Mouse (Mus musculus) lung, postnatal 36 days (tissue): Measurements from ENCODE around the gene Inpp5e.

Source experiments
- DNase-seq: peaks from one replicate; pipeline ENCODE4 v3.0.0; 2022; ENCODE audit warnings: mixed read lengths

Inpp5e gene

GRCm38 (mm10) chr2:26408515-26409356 lies at the start of gene Inpp5e:
Gene Inpp5e (minus strand): TSS chr2:26409203.
- peak; percentile 98 for DNase-seq

DNA sequence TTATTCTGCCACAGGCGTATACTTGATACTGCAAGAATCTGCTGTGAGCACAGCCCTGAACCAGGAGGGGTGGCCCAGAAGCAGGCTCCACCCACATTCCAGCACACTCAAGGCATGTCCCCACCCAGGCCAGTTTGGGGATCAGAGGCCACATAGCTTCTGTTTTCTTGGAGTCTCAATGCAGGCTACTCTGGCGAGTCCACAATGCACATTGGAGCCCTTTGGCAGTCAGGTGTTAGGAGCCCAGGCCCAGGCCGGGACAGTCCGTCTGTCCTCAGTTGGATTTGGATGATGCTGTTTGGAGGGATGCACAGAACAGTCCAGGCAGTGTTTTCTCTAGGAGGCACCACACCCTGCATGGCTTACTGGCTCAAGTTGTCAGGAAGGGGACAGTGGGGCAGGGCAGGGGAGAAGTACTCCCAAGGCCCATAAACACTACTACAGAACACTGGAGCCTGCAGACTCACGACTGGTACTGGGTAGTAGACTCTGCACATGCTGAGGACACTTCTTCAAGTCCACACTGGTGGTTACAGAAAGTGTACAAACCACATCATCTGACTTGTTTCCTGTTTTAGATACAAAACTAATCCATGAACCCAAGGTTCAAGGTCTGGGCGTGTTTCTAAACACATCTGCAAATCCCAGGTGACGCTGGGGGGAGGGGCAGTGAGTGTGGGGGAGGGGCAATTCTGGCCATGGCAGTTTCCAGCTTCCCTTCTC lies 49.6 kb upstream of the Inpp5e start:
- DNase-seq: peak; percentile 87

GRCm38 (mm10) chr2:26449121-26450060 lies 40.4 kb upstream of the Inpp5e start:
- peak; percentile 90 for DNase-seq

DNA sequence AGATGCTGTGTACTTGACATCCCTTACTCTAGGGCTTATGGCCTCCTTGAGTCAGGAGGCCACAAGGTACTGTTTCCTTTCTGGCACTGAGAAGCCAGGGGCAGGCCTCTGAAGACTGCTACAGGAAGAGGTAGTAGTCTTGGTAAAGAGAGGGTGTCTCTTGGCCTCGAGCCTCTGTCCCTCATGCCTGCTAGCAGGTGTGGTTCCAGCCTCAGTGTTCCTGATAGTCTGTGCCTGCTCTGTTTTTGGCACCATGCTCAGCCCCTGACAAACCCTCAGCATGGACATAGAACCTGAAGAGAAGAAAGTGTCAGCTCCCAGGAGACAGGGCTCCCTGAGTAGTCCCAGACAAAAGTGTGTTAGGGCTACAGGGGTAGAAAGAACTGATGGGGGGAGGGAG lies 38.4 kb upstream of the Inpp5e start:
- DNase-seq: no peak

DNA sequence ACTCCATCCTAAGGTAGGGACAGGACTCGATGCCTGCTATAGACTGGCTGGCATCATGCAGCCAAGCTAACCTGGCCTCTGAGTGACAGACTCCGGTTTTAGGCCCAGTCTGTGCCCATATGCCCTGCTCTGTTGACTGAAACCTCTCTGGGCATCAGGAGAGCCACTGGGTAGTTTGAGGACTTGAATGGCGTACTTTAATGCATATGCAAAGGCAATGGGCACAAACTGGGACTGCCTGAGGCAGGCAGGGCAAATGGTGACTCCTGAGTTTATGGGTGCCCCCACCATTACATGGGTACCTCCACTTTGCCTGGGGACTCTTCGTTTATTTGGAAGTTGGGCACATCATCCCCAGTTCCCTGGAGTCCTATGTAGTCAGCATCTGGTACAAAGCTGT lies 37.7 kb upstream of the Inpp5e start:
- DNase-seq: no peak

GRCm38 (mm10) chr2:26445666-26446445 lies 36.9 kb upstream of the Inpp5e start:
- DNase-seq: peak; percentile 95

DNA sequence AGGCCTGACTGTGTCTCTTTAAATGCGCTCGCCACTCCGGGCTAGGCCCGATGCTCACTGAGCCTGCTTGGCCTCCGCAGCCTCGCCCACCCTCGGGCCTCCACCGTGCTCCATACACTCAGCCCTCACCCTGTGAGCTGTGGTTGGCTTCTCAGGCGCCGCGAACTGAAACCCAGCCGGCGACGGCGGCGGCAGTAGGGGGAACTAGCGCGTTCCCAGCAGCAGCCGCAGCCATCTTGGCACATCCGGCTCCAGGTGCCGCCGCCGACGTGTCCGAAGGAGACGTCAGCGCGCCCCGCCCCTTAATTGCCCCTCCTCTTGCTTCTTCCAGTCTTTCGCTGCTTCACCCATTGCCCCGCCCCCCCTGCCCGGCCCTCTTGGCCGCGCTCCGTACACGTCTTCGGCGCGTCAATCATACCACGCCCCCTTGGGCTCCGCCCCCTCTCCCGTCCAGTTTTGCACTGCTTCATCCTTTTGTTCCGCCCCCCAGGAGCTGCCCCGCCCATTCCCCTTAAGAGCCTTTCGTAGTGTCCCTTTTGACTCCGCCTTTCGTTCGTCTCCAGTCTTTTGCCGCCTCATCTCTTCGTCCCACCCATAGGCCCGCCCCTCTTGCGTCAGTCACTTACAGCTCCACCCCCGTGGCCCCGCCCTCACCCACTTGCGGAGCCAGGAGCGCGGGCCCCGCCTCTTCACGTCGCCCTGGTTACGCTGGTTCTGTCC lies 36.1 kb upstream of the Inpp5e start, which contains the start of gene Sec16a:
Gene Sec16a, minus strand, starts transcription at position 271 of the 720 bp plus-strand sequence.
- peak; percentile 100 for DNase-seq

DNA sequence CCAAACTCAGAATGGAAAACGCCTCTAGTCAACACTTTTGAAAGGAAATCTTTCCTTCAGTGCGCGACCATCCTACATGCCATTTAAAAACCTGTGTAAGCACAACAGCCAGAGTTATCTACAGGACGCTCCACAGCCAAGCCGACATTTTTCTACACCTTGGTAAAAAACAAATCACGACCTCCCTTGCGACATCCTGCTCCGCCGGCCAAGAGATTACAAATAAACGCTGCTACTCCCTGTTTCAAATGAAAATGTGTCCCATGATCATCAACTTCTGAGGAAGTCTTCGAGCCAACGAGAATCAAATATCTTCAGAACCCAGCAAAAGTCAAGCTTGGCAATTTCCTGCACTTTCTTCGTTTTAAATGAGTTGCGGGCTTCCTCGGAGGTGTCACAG lies 35.4 kb upstream of the Inpp5e start:
- DNase-seq: peak; percentile 50

GRCm38 (mm10) chr2:26443876-26444275 lies 34.9 kb upstream of the Inpp5e start:
- no peak for DNase-seq

DNA sequence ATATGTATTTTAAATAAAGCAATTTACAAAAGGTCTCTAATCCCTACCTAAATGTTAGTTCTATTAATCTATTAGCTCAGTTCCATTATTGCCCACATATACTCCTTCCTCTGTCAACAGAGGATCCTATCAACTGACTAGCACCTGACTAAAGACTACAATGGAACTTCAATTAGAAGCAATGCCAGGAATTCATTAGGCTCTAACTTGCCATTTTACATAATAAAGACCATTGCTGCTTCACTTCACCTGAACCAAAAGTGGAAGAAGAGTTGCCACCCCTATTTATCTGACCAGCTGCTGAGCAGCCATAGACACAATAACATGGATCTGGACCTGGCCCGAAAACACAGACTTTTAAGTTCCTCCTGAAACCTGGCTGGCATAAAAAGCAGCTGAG lies 33.8 kb upstream of the Inpp5e start:
- DNase-seq: no peak

GRCm38 (mm10) chr2:26441688-26442087 lies 32.7 kb upstream of the Inpp5e start:
- no peak for DNase-seq

- DNase-seq: no peak
These were observed 32.3 kb upstream of the Inpp5e start for GRCm38 (mm10) chr2:26441261-26441660.

DNA sequence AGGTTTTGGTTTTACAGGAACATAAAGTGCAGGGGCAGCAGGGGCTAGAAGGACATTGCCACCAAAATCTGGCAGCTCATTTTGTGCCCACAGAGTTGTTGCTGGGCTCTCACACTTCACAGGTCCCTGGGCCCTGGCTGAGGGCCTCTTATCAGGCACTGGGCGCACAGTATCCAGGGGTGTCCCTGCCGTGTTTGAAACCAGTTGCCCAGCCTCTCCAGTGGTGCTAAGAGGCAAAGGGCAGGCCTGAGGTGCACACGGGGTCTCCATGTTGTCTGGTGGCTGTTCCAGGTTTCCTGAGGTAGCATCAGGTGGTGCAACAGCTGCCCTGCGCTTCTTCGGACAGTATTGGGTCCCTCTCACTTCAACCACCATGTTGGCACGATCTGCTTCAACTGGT lies 30.7 kb upstream of the Inpp5e start:
- no peak for DNase-seq

DNA sequence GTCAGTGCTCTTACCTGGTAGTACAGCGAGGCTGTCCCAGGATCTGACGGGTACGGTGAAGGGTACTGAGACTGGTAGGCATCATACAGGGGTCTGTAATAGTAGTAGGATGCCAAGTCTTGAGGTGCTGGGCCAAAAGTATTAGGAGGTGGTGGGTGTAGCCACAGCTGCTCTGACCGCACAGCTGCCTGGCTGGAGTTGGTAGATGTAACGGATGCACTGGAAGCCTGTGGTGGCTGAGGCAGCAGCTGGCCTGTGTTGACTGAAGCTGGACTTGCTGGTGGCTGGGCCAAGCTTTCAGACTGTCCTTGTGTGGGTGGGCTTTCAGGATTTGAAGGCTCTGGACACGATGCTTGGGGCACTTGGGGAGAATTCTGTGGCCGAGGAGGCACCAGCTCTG lies 29.4 kb upstream of the Inpp5e start:
- no peak for DNase-seq

GRCm38 (mm10) chr2:26437221-26437620 lies 28.2 kb upstream of the Inpp5e start:
- DNase-seq: no peak

DNA sequence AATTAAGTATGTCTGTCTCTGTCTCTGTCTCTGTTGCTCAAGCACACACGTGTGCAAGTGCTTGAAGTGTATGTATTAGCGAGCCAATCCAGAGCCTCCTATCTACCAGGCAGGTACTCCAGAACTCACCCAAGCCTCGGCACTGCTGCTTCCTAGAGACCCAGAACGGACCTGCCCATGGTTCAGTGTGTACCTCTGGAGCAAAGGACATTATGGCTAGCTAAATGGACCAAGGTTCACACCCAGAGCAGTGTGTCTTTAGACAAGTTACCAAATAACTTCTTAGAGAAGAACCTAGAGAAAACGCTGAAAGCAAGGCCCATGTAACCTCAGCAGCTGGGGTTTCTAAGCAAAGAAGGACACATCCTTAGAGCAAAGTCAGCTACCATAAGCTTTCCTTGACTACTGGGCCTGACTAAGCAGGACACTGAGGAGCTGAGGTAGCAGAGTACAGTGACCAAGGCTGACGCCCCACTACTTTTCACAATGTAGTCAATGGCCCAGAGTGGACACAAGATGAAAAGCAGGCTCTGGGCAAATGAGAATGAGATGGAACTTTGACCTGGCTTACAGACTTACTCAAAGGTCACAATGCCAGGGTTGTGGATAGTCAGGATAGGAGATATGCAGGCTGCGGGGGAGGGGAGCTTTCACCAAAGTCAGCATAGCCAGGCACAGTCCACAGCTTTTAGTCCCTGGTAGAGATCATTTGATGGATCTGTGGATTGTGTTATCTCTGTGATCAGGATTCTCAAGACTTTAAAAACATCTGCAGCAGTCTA lies 26.0 kb upstream of the Inpp5e start:
- no peak for DNase-seq

DNA sequence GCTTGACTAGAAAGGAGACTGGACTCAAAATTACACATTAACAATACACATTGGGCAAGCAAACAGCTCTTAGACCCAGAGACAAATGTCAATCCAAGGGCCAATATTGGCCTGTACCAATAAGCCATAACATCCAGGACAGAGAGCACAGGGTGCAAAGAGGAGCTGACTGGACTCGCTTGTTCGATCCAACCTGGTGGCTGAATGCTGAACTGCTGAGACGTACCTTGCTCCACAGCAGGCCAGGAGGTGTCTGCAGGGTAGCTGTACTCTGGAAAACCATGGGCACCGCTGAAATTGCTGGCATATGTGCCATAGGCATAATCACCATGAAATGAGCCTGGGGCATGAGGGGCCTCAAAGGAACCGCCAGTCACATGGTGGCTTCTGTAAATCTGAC lies 20.8 kb upstream of the Inpp5e start:
- no peak for DNase-seq

DNA sequence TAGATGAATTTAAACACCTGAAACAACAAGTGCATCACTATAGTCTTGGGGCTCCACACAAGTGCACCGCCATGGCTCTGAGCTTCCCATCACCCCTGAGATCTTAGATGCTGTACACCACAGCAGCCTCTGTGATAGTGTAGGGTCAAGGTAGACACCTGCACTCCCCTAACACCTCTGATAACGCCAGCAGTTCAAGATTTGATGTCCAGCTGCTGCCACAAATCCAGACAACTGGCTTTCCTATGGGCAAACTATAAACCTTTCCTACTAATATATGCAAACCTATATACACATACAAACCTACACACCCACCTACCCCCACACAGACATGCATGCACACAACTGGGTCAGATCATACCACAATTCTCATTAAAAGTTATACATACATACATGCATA lies 15.5 kb upstream of the Inpp5e start:
- no peak for DNase-seq

DNA sequence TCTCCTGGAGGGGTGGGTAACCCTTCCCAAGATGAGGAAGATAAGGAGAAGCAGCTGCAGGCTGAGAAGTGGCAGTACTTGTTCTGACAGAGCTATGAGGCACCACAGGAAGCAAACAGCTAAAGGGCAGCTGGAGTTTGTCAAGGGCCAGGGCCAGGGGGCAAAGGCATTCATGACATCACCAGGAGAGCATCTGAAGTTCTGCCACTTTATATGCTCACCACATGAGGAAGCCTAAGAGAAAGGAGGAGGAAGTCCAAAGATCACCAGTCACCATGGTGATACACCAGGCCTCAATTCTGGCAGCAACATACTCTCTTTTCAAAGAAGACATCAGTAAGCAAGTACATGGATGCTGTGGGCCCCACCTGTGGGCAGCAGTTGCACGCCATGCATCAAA lies 14.1 kb upstream of the Inpp5e start:
- peak; percentile 38 for DNase-seq

DNA sequence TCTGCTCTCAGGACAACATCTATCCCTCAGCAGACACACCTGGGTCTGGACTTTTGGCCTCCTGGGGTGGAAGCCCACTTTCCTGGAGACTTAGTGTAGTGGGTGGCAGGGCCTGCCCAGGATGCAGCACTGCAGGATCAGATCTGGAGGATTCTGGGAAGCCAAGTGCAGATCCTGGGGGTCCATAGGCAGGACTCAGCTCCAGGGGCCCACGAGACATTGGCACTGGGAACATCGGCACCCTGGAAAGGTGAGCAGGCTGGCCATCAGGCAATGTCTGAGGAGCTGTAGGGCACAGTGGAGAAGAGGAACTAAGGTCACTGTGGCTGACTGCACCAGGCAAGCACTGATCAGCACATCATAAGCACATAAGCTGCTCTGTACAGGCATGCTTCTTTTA lies 13.0 kb upstream of the Inpp5e start:
- no peak for DNase-seq

DNA sequence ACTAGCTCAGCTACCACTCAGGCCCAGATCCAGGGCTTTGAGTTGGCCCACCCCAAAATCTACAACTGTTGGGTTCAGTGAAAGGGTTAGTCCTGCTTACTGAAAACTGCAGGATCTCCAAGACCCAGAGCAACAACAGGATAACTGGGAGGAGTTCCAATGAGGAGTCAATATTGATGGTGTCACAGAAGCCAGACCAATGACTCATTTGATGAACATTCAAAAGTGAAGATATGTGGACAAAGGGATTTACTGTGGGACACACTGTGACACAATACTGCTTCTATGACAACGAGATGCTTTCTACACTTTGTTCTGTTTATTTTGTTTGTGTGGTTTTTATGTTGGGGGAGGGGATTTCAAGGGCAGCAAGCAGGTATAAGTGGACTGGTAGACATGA lies 9.1 kb upstream of the Inpp5e start:
- no peak for DNase-seq
